Mouse (Mus musculus) embryonic facial prominence, embryonic 14.5 days (tissue): ENCODE measurements around the gene Prss58. TPM values are rescaled to one million over a fixed set of nuclear protein-coding genes. Genes with fewer than 3 reads are reported as not detected.

Source experiments
- ATAC-seq: fragments of 200-750 bp; cut with Nextera tagmentation; 2 replicates; pipeline ENCODE4 v1.8.0; 2017; ENCODE audit warnings: low read depth, moderate number of reproducible peaks, moderate TSS enrichment
- DNase-seq: peaks from one replicate; pipeline ENCODE4 v3.0.0-alpha.2; 2015; ENCODE audit warnings: low spot score
- H3K27ac ChIP-seq: fragments of 300-500 bp; sonication (generic); replicated peaks from 2 replicates; pipeline ENCODE4 v1.5.1; 2014; ENCODE audit warnings: low read depth, mild to moderate bottlenecking, low read length, moderate library complexity
- H3K27me3 ChIP-seq: fragments of 300-500 bp; sonication (generic); replicated peaks from 2 replicates; pipeline ENCODE4 v1.6.1; 2014; ENCODE audit warnings: low read length; ENCODE audit not compliant: control insufficient read depth, insufficient read depth
- H3K36me3 ChIP-seq: fragments of 300-500 bp; sonication (generic); 2 replicates; pipeline ENCODE4 v1.6.1; 2014; ENCODE audit warnings: low read length, mixed read lengths; ENCODE audit not compliant: control insufficient read depth, insufficient read depth
- H3K4me1 ChIP-seq: fragments of 300-500 bp; sonication (generic); 2 replicates; pipeline ENCODE4 v1.6.1; 2014; ENCODE audit warnings: antibody characterized with exemption, low read length; ENCODE audit not compliant: control insufficient read depth, insufficient read depth
- H3K4me2 ChIP-seq: fragments of 300-500 bp; sonication (generic); 2 replicates; pipeline ENCODE4 v1.6.1; 2014; ENCODE audit warnings: low read depth, mild to moderate bottlenecking, low read length, moderate library complexity, mixed read lengths
- H3K4me3 ChIP-seq: fragments of 300-500 bp; sonication (generic); 2 replicates; pipeline ENCODE4 v1.5.1; 2014; ENCODE audit warnings: low read depth, mild to moderate bottlenecking, low read length
- H3K9ac ChIP-seq: fragments of 300-500 bp; sonication (generic); 2 replicates; pipeline ENCODE4 v1.6.1; 2014; ENCODE audit warnings: low read depth, mild to moderate bottlenecking, low read length, moderate library complexity, mixed read lengths
- H3K9me3 ChIP-seq: fragments of 300-500 bp; sonication (generic); 2 replicates; pipeline ENCODE4 v1.6.1; 2016; ENCODE audit warnings: low read length; ENCODE audit not compliant: control insufficient read depth
- WGBS: fragments of 180-500 bp; shearing (Covaris S2); extraction: QIAGEN DNeasy Blood & Tissue Kit; methylation state at CpG from one replicate; pipeline ENCODE4 v1.1.7; 2014; 5-methylcytosine and 5-hydroxymethylcytosine counted together
- polyA plus RNA-seq: library from polyadenylated mRNA; unstranded; fragments of >200 nt; fragmentation: Nextera tagmentation; extraction: Ambion mirVana; gene quantifications from 2 replicates; pipeline ENCODE4 v1.2.1, GENCODE M21; 2014

Prss58 gene
- not detected in 2 replicates for polyA plus RNA-seq

GRCm38 (mm10) chr6:40900287-40900686 is at the start of gene Prss58:
Gene Prss58 (minus strand): TSS chr6:40900387.
- no peak within 1 kb of the TSS for H3K9ac ChIP-seq
- H3K4me3 ChIP-seq = no peak within 1 kb of the TSS
- ATAC-seq (no peak), DNase-seq (no peak)
- no peaks in the 10 kb centered on the region for H3K4me1 ChIP-seq
- no peak within 1 kb of the TSS for H3K4me2 ChIP-seq
- no peak within 1 kb of the TSS for H3K27ac ChIP-seq
- no peaks in the 10 kb centered on the region for H3K27me3 ChIP-seq
- H3K9me3 ChIP-seq = no peaks in the 10 kb centered on the region
- H3K36me3 ChIP-seq = no peaks in the 10 kb centered on the region

GRCm38 (mm10) chr6:40940457-40940856 is 40.3 kb upstream of the Prss58 start, which contains the start of gene 1700074P13Rik:
Gene 1700074P13Rik (minus strand): TSS chr6:40940557.
- Histone ChIP-seq H3K4me2 (no peak within 1 kb of the TSS), H3K27me3 (no peaks in the 10 kb centered on the region), H3K27ac (no peak within 1 kb of the TSS), H3K36me3 (no peaks in the 10 kb centered on the region), H3K4me3 (no peak within 1 kb of the TSS), H3K9me3 (no peaks in the 10 kb centered on the region), H3K9ac (no peak within 1 kb of the TSS), H3K4me1 (no peaks in the 10 kb centered on the region)
- DNase-seq (no peak), ATAC-seq (no peak)
- WGBS = 93% methylated on average over 10 of the region's 10 CpGs

GRCm38 (mm10) chr6:40919954-40920353 is 19.8 kb upstream of the Prss58 start:
- Histone ChIP-seq H3K36me3 (no peaks in the 10 kb centered on the region), H3K9ac (no peak overlapping the region), H3K4me2 (no peak overlapping the region), H3K9me3 (no peaks in the 10 kb centered on the region), H3K4me3 (no peak overlapping the region), H3K27me3 (no peaks in the 10 kb centered on the region), H3K27ac (no peak overlapping the region), H3K4me1 (no peaks in the 10 kb centered on the region)
- DNase-seq (no peak), ATAC-seq (no peak)
- 74% methylated on average over 4 of the region's 4 CpGs for WGBS

- WGBS = 91% methylated on average over 1 of the region's 1 CpGs
- H3K4me1 ChIP-seq = no peaks in the 10 kb centered on the region
- H3K4me2 ChIP-seq = no peak overlapping the region
- no peaks in the 10 kb centered on the region for H3K9me3 ChIP-seq
- DNase-seq (no peak), ATAC-seq (no peak)
- no peak overlapping the region for H3K27ac ChIP-seq
- no peak overlapping the region for H3K9ac ChIP-seq
- H3K27me3 ChIP-seq = no peaks in the 10 kb centered on the region
- no peak overlapping the region for H3K4me3 ChIP-seq
- H3K36me3 ChIP-seq = no peaks in the 10 kb centered on the region
These were observed 5.5 kb downstream of the Prss58 start for GRCm38 (mm10) chr6:40894716-40895115.

GRCm38 (mm10) chr6:40893577-40893976 is 6.6 kb downstream of the Prss58 start:
- H3K36me3 ChIP-seq = no peaks in the 10 kb centered on the region
- H3K4me2 ChIP-seq = no peak overlapping the region
- H3K4me3 ChIP-seq = no peak overlapping the region
- H3K4me1 ChIP-seq = no peaks in the 10 kb centered on the region
- H3K9me3 ChIP-seq = no peaks in the 10 kb centered on the region
- H3K27me3 ChIP-seq = no peaks in the 10 kb centered on the region
- no peak overlapping the region for H3K9ac ChIP-seq
- H3K27ac ChIP-seq = no peak overlapping the region
- ATAC-seq (no peak), DNase-seq (no peak)
- WGBS = 37% methylated on average over 7 of the region's 7 CpGs

GRCm38 (mm10) chr6:40891754-40892153 is 8.4 kb downstream of the Prss58 start:
- Histone ChIP-seq H3K27me3 (no peaks in the 10 kb centered on the region), H3K9ac (no peak overlapping the region), H3K27ac (no peak overlapping the region), H3K9me3 (no peaks in the 10 kb centered on the region), H3K4me3 (no peak overlapping the region), H3K4me1 (no peaks in the 10 kb centered on the region), H3K36me3 (no peaks in the 10 kb centered on the region), H3K4me2 (no peak overlapping the region)
- WGBS = 88% methylated on average over 4 of the region's 4 CpGs
- no peak for DNase-seq
- ATAC-seq = no peak

- Histone ChIP-seq H3K9ac (no peak overlapping the region), H3K4me1 (no peaks in the 10 kb centered on the region), H3K9me3 (no peaks in the 10 kb centered on the region), H3K4me3 (no peak overlapping the region), H3K4me2 (no peak overlapping the region), H3K36me3 (no peaks in the 10 kb centered on the region), H3K27me3 (no peaks in the 10 kb centered on the region), H3K27ac (no peak overlapping the region)
- WGBS = 56% methylated on average over 1 of the region's 1 CpGs
- ATAC-seq (no peak), DNase-seq (no peak)
These were observed 9.2 kb downstream of the Prss58 start for GRCm38 (mm10) chr6:40890973-40891372.

- no peaks in the 10 kb centered on the region for H3K27me3 ChIP-seq
- no peaks in the 10 kb centered on the region for H3K9me3 ChIP-seq
- DNase-seq = no peak
- H3K4me3 ChIP-seq = no peak within 1 kb of the TSS
- no peaks in the 10 kb centered on the region for H3K36me3 ChIP-seq
- H3K9ac ChIP-seq = no peak within 1 kb of the TSS
- WGBS = 85% methylated on average over 3 of the region's 3 CpGs
- no peak for ATAC-seq
- no peak within 1 kb of the TSS for H3K27ac ChIP-seq
- H3K4me1 ChIP-seq = no peaks in the 10 kb centered on the region
- H3K4me2 ChIP-seq = no peak within 1 kb of the TSS
These were observed 12.8 kb downstream of the Prss58 start, which contains the start of gene Moxd2 for GRCm38 (mm10) chr6:40887394-40887793. Gene Moxd2 (minus strand): TSS chr6:40887494.

GRCm38 (mm10) chr6:40845283-40845682 is 54.9 kb downstream of the Prss58 start:
- H3K4me2 ChIP-seq = no peak overlapping the region
- ATAC-seq = no peak
- no peak overlapping the region for H3K9ac ChIP-seq
- H3K9me3 ChIP-seq = no peaks in the 10 kb centered on the region
- H3K27ac ChIP-seq = no peak overlapping the region
- no peak overlapping the region for H3K4me3 ChIP-seq
- no peaks in the 10 kb centered on the region for H3K4me1 ChIP-seq
- no peaks in the 10 kb centered on the region for H3K27me3 ChIP-seq
- DNase-seq = no peak
- H3K36me3 ChIP-seq = no peaks in the 10 kb centered on the region
